27 mouse cellular contexts compared by ENCODE assay signal in the genomic region with DNA sequence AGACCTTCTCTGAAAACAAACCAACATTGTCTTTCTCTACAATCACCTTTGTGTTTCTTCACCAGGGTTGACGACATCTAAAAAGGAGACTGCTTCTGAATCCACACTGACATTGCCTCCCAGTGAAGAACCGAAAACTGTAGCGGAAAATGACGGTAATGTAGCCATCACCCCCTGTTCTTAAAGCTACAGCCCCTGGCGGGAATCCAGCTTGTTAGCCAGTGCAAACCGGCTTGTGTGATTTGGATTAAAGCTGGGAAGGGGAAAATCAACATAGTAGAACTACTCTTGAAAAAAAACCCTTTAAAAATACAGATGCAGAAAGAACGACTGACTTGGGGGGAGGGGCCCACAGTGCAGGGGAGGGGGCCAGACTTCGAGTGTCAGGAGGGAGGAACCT. TPM values are rescaled to one million over a fixed set of nuclear protein-coding genes. Genes with fewer than 3 reads are reported as not detected.
DNase-seq lines count a peak whose midpoint lies in the region; ATAC-seq and TF ChIP-seq lines count a peak whose summit lies in the region.
"Had no signal": no experiment of that assay in that cellular context is flagged by ENCODE, and none has a peak within 500 bp of the region (broad histone marks: within the 10 kb centered on the region; RNA-seq: fewer than 3 reads in every experiment).

No protein-coding gene starts in this region.

- TF ChIP-seq CTCF in heart, adult 2 months (IDR thresholded peaks at IDR 0.05), result no peak
- TF ChIP-seq CTCF in liver, adult 2 months (IDR thresholded peaks at IDR 0.05; ENCODE audit: low read depth, low read length), result no peak

- H3K4me3 ChIP-seq in heart, adult 2 months, result no peak overlapping the region
- H3K4me3 ChIP-seq in liver, adult 2 months (ENCODE audit: insufficient read depth, low read depth, low read length), result no peak overlapping the region
- H3K4me3 ChIP-seq in liver, embryonic 11.5 days (ENCODE audit: low read depth, low read length), result no peak overlapping the region
- H3K4me3 ChIP-seq: embryonic facial prominence, embryonic 15.5 days; heart, embryonic 12.5 days; hindbrain, embryonic 12.5 days; layer of hippocampus, adult 2 months; limb, embryonic 15.5 days; lung, embryonic 15.5 days; neural tube, embryonic 15.5 days had no signal

- TF ChIP-seq POLR2A in heart, adult 2 months (IDR thresholded peaks at IDR 0.05; ENCODE audit: insufficient read depth, low read depth, low read length), result no peak
- TF ChIP-seq POLR2A in liver, adult 2 months (IDR thresholded peaks at IDR 0.05; ENCODE audit: extremely low read depth, insufficient read depth, low read length), result no peak

- no peaks in the 10 kb centered on the region for H3K9me3 ChIP-seq in liver, embryonic 11.5 days (ENCODE audit: control insufficient read depth, low read length)
- H3K9me3 ChIP-seq: embryonic facial prominence, embryonic 15.5 days; heart, embryonic 12.5 days; hindbrain, embryonic 12.5 days; limb, embryonic 15.5 days; lung, embryonic 15.5 days; neural tube, embryonic 15.5 days had no signal

- no peaks in the 10 kb centered on the region for H3K36me3 ChIP-seq in heart, adult 2 months (ENCODE audit: control insufficient read depth, insufficient read depth, low read length)
- H3K36me3 ChIP-seq in liver, adult 2 months (ENCODE audit: control insufficient read depth, insufficient read depth, low read length), result no peaks in the 10 kb centered on the region
- H3K36me3 ChIP-seq in liver, embryonic 11.5 days (ENCODE audit: control insufficient read depth, insufficient read depth, low read length), result no peaks in the 10 kb centered on the region
- H3K36me3 ChIP-seq: lung, embryonic 15.5 days had no signal

- H3K79me2 ChIP-seq in heart, adult 2 months (replicated peaks; ENCODE audit: control insufficient read depth, insufficient read depth, low read length), result no peaks in the 10 kb centered on the region
- no peaks in the 10 kb centered on the region for H3K79me2 ChIP-seq in liver, adult 2 months (ENCODE audit: control insufficient read depth, insufficient read depth, low read length)

- H3K27me3 ChIP-seq in heart, adult 2 months (ENCODE audit: control insufficient read depth, insufficient read depth, low read length), result no peaks in the 10 kb centered on the region
- H3K27me3 ChIP-seq in liver, adult 2 months (ENCODE audit: control insufficient read depth, insufficient read depth, low read length), result no peaks in the 10 kb centered on the region
- H3K27me3 ChIP-seq in liver, embryonic 11.5 days (replicated peaks; ENCODE audit: control insufficient read depth, insufficient read depth, low read length), result no peaks in the 10 kb centered on the region
- H3K27me3 ChIP-seq: embryonic facial prominence, embryonic 15.5 days; heart, embryonic 12.5 days; hindbrain, embryonic 12.5 days; limb, embryonic 15.5 days; lung, embryonic 15.5 days; neural tube, embryonic 15.5 days had no signal

- intact Hi-C loops in heart, adult 2 months (cut with DNase I), result no loop called here

- no peak overlapping the region for H3K9ac ChIP-seq in heart, adult 2 months (ENCODE audit: low read depth, low read length)
- no peak overlapping the region for H3K9ac ChIP-seq in liver, adult 2 months (ENCODE audit: low read depth, low read length)
- H3K9ac ChIP-seq in liver, embryonic 11.5 days (ENCODE audit: low read depth, low read length), result no peak overlapping the region
- H3K9ac ChIP-seq: embryonic facial prominence, embryonic 15.5 days; heart, embryonic 12.5 days; hindbrain, embryonic 12.5 days; limb, embryonic 15.5 days; lung, embryonic 15.5 days; neural tube, embryonic 15.5 days had no signal

- no peak for ATAC-seq in liver, embryonic 11.5 days (replicated peaks; ENCODE audit: low FRiP score)
- ATAC-seq: activated CD4-positive, CD25-positive, alpha-beta regulatory T cell, adult 4 months; forebrain, embryonic 16.5 days; intestine, postnatal 0 days had no signal

- TF ChIP-seq EP300 in heart, adult 2 months (IDR thresholded peaks at IDR 0.05; ENCODE audit: insufficient read depth, low read depth, low read length), result no peak

- no peaks in the 10 kb centered on the region for H3K4me1 ChIP-seq in heart, adult 2 months (ENCODE audit: control insufficient read depth, insufficient read depth, low read length)
- H3K4me1 ChIP-seq in liver, adult 2 months (ENCODE audit: control insufficient read depth, insufficient read depth, low read length), result peaks cover 10% of the 10 kb centered on the region
- H3K4me1 ChIP-seq in liver, embryonic 11.5 days (replicated peaks; ENCODE audit: control insufficient read depth, insufficient read depth, low read length), result no peaks in the 10 kb centered on the region; the same call in 1 of the 2 replicates
- H3K4me1 ChIP-seq: embryonic facial prominence, embryonic 15.5 days; hindbrain, embryonic 12.5 days had no signal

- peak; percentile 32 for DNase-seq in heart, postnatal 4 days
- DNase-seq in heart, adult 2 months, result no peak
- peak; percentile 11 for DNase-seq in liver, adult 2 months (ENCODE audit: extremely low read depth, low read depth, low spot score)
- no peak for DNase-seq in liver, embryonic 11.5 days (ENCODE audit: low spot score)
- peak; percentile 8 for DNase-seq in retina, postnatal 1 day
- no peak for DNase-seq in retina, embryonic 14.5 days (ENCODE audit: low spot score)
- no peak for DNase-seq in layer of hippocampus, postnatal 14 days (ENCODE audit: low spot score in 2 of 2)
- DNase-seq: adrenal gland, adult 8-10 months; cerebellum, adult 18-20 months; cerebellum, postnatal 36 days; embryo, embryonic 11 days; gastrocnemius, postnatal 10 days; layer of hippocampus, postnatal 36 days; lung, postnatal 4 days; right cerebral cortex, postnatal 25 days had no signal

- 55% methylated on average over 8 of the region's 8 CpGs for WGBS in heart, adult 2 months
- WGBS in liver, adult 2 months, result 57% methylated on average over 8 of the region's 8 CpGs
- WGBS in liver, embryonic 11.5 days, result 70% methylated on average over 8 of the region's 8 CpGs

- H3K4me2 ChIP-seq in liver, embryonic 11.5 days, result no peak overlapping the region
- H3K4me2 ChIP-seq: embryonic facial prominence, embryonic 15.5 days; heart, embryonic 12.5 days; hindbrain, embryonic 12.5 days; limb, embryonic 15.5 days; lung, embryonic 15.5 days; neural tube, embryonic 15.5 days had no signal

- no peak overlapping the region for H3K27ac ChIP-seq in heart, adult 2 months
- no peak overlapping the region for H3K27ac ChIP-seq in liver, adult 2 months (replicated peaks; ENCODE audit: insufficient read depth, low read depth, low read length)
- H3K27ac ChIP-seq in liver, embryonic 11.5 days (ENCODE audit: low read depth, low read length), result no peak overlapping the region
- H3K27ac ChIP-seq: embryonic facial prominence, embryonic 15.5 days; hindbrain, embryonic 12.5 days; kidney, postnatal 0 days; layer of hippocampus, adult 2 months; limb, embryonic 15.5 days; lung, embryonic 15.5 days; neural tube, embryonic 15.5 days had no signal

RNA-seq across cellular contexts. Expression of gene Clip4, which starts 59.4 kb away (rescaled TPM):
- total RNA-seq in heart, postnatal 4 days (2021), result 100 to 1,000 TPM; 173 TPM
- total RNA-seq in heart, adult 2 months (2021), result 100 to 1,000 TPM; 220 to 268 TPM
- polyA plus RNA-seq in heart, adult 2 months (2012; rRNA removed), result 121 and 213 TPM in 2 replicates
- 0.28 and 0.67 TPM in 2 replicates for total RNA-seq in liver, adult 2 months (2014; rRNA removed)
- polyA plus RNA-seq in liver, adult 2 months (2012; rRNA removed), result 0.17 and 0.31 TPM in 2 replicates
- 1.2 and 1.3 TPM in 2 replicates for polyA plus RNA-seq in liver, embryonic 11.5 days (2014; fragmentation: Nextera tagmentation; extraction: Ambion mirVana)
- 10 to 100 TPM; 71.5 to 79.2 TPM for total RNA-seq in layer of hippocampus, postnatal 14 days (2021)
- total RNA-seq: granulocyte monocyte progenitor cell, adult 5-6 weeks had no signal
- polyA plus RNA-seq: activated CD4-positive, CD25-positive, alpha-beta regulatory T cell, adult 4 months had no signal

Comparison
In these comparisons a context has a peak if more than half of its experiments do, and no peak if none do; other contexts are left out.
1. DNase-seq: peak in heart, postnatal 4 days (single experiment), liver, adult 2 months (single experiment) and retina, postnatal 1 day (single experiment); none in heart, adult 2 months (0 of 2), liver, embryonic 11.5 days (single experiment), retina, embryonic 14.5 days (single experiment) and layer of hippocampus, postnatal 14 days (0 of 2).
2. RNA of gene Clip4, which starts 59.4 kb away (total RNA-seq): 220 to 268 TPM in heart, adult 2 months, 173 TPM in heart, postnatal 4 days and 71.5 to 79.2 TPM in layer of hippocampus, postnatal 14 days; 0.28 to 0.67 TPM in liver, adult 2 months; every median in the first group is over 10 times any median in the second.